ENCODE assay signal across 17 mouse cellular contexts in the genomic region with DNA sequence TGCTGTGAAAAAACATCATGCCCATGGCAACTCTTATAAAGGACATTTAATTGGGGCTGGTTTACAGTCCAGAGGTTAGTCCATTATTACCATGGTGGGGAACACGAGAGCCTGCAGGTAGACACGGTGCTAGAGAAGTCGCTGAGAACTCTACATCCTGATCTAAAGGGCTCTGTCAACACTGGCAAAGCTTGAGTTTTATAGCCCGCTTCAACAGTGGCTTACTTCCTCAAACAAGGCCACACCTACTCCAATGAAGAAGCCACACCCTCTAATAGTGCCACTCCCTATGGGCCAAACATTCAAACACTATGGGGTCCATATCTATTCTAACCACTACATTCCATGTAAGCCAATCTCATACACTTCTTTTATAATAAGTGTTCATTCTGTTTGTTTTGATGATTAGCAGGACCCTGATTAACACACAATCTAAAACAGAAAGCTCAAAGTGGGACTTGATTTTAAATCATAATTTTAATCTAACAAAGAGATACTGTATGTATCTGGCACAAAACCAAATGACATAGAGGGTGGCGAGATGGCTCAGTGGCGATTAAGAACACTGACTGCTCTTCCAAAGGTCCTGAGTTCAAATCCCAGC.
DNase-seq lines count a peak whose midpoint lies in the region; ATAC-seq and TF ChIP-seq lines count a peak whose summit lies in the region.
"Had no signal": no experiment of that assay in that cellular context is flagged by ENCODE, and none has a peak within 500 bp of the region (broad histone marks: within the 10 kb centered on the region; RNA-seq: fewer than 3 reads in every experiment).

No protein-coding gene starts in this region.

- H3K4me3 ChIP-seq in liver, embryonic 14.5 days (ENCODE audit: insufficient read depth in 1 of 2, low read depth in 2 of 2, low read length in 2 of 2), result no peak overlapping the region
- H3K4me3 ChIP-seq: embryonic facial prominence, embryonic 15.5 days; gastrocnemius, adult 2 months; limb, embryonic 12.5 days had no signal

- H3K27me3 ChIP-seq in liver, embryonic 14.5 days (ENCODE audit: control insufficient read depth, insufficient read depth, low read length), result no peaks in the 10 kb centered on the region
- H3K27me3 ChIP-seq in splenic B cell, adult 2 months (ENCODE audit: control insufficient read depth, insufficient read depth, low read length, poor library complexity, severe bottlenecking), result no peaks in the 10 kb centered on the region
- H3K27me3 ChIP-seq: embryonic facial prominence, embryonic 15.5 days had no signal

- TF ChIP-seq CTCF in liver, embryonic 14.5 days (IDR thresholded peaks at IDR 0.05; ENCODE audit: low read depth), result no peak

- H3K27ac ChIP-seq in liver, embryonic 14.5 days, result no peak overlapping the region
- H3K27ac ChIP-seq: embryonic facial prominence, embryonic 15.5 days; gastrocnemius, adult 2 months; limb, embryonic 12.5 days had no signal

- ATAC-seq in liver, embryonic 14.5 days (ENCODE audit: insufficient read depth), result no peak
- ATAC-seq: forebrain, embryonic 14.5 days had no signal

- peak; percentile 43 for DNase-seq in lung, postnatal 25 days (ENCODE audit: low spot score)
- no peak for DNase-seq in lung, postnatal 14 days
- DNase-seq in c-Kit-positive CD71-positive TER-119-positive erythroid progenitor cells, embryonic 14.5 days (ENCODE audit: low spot score), result peak; percentile 49
- peak; percentile 40 to 51 (median 49) for DNase-seq in liver, embryonic 14.5 days (ENCODE audit: low read depth in 3 of 3, low spot score in 3 of 3)
- peak; percentile 78 for DNase-seq in splenic B cell, adult 2 months (ENCODE audit: low read depth, low spot score)
- DNase-seq in layer of hippocampus, adult 11-12 months (ENCODE audit: low spot score), result no peak
- no peak for DNase-seq in left cerebral cortex, postnatal 10 days (ENCODE audit: extremely low spot score in 1 of 2, low spot score in 2 of 2)
- DNase-seq in urinary bladder, postnatal 36 days (ENCODE audit: low spot score in 2 of 2), result no peak
- DNase-seq: adrenal gland, adult 2 months; gastrocnemius, adult 2 months; heart, postnatal 4 days; kidney, postnatal 36 days; retina, postnatal 1 day; thymus, adult 18-20 months had no signal

- WGBS in liver, embryonic 14.5 days (ENCODE audit: insufficient replicate concordance), result 29% methylated on average over 6 of the region's 6 CpGs

- intact Hi-C loops in left cerebral cortex, postnatal 10 days (cut with DNase I), result no loop called here

- peak overlapping the region; percentile 46; the same call in 1 of the 2 replicates for H3K9ac ChIP-seq in liver, embryonic 14.5 days (replicated peaks)
- H3K9ac ChIP-seq: embryonic facial prominence, embryonic 15.5 days; limb, embryonic 12.5 days had no signal

- peaks cover 9 to 17% of the 10 kb centered on the region in 2 experiments for H3K4me1 ChIP-seq in liver, embryonic 14.5 days (replicated peaks; ENCODE audit: control insufficient read depth in 2 of 2, insufficient read depth in 2 of 2, low read length in 1 of 2)

- no peak for TF ChIP-seq EP300 in liver, embryonic 14.5 days (IDR thresholded peaks at IDR 0.05; ENCODE audit: low read depth)

- peak overlapping the region; percentile 27 for H3K4me2 ChIP-seq in liver, embryonic 14.5 days (ENCODE audit: low read depth)
- H3K4me2 ChIP-seq: embryonic facial prominence, embryonic 15.5 days; limb, embryonic 12.5 days had no signal

- H3K9me3 ChIP-seq in liver, embryonic 14.5 days (ENCODE audit: control insufficient read depth, low read length), result no peaks in the 10 kb centered on the region
- H3K9me3 ChIP-seq: embryonic facial prominence, embryonic 15.5 days; limb, embryonic 12.5 days had no signal

- H3K36me3 ChIP-seq in liver, embryonic 14.5 days (replicated peaks; ENCODE audit: control insufficient read depth, insufficient read depth, low read depth), result no peaks in the 10 kb centered on the region
- no peaks in the 10 kb centered on the region for H3K36me3 ChIP-seq in splenic B cell, adult 2 months (ENCODE audit: control insufficient read depth, insufficient read depth, low read length, poor library complexity, severe bottlenecking)
- H3K36me3 ChIP-seq: embryonic facial prominence, embryonic 15.5 days; limb, embryonic 12.5 days had no signal

Comparison
In these comparisons a context has a peak if more than half of its experiments do, and no peak if none do; other contexts are left out.
1. DNase-seq: peak in lung, postnatal 25 days (single experiment), c-Kit-positive CD71-positive TER-119-positive erythroid progenitor cells, embryonic 14.5 days (single experiment), liver, embryonic 14.5 days (3 of 3) and splenic B cell, adult 2 months (single experiment); none in lung, postnatal 14 days (single experiment), layer of hippocampus, adult 11-12 months (single experiment), left cerebral cortex, postnatal 10 days (0 of 2) and urinary bladder, postnatal 36 days (0 of 2).